Mouse (Mus musculus) bone marrow, adult 2 months (tissue): ENCODE measurements around the gene Smok2a.
"Not testable (repeated sequence)": the region's sequence is repeated elsewhere in the genome, so short reads cannot be mapped to it uniquely, and the experiment has no call there.

Experiments
- CTCF ChIP-seq: fragments of 200-500 bp; IDR thresholded peaks from 2 replicates; pipeline ENCODE4 v1.5.1; 2011; ENCODE audit warnings: low read length, control low read depth; ENCODE audit not compliant: control insufficient read depth, insufficient read depth
- POLR2A ChIP-seq: fragments of 200-500 bp; IDR thresholded peaks from 2 replicates; pipeline ENCODE4 v1.6.1; 2011; ENCODE audit warnings: low read depth, mild to moderate bottlenecking, control low read depth, low read length, borderline replicate concordance; ENCODE audit not compliant: control insufficient read depth

DNA sequence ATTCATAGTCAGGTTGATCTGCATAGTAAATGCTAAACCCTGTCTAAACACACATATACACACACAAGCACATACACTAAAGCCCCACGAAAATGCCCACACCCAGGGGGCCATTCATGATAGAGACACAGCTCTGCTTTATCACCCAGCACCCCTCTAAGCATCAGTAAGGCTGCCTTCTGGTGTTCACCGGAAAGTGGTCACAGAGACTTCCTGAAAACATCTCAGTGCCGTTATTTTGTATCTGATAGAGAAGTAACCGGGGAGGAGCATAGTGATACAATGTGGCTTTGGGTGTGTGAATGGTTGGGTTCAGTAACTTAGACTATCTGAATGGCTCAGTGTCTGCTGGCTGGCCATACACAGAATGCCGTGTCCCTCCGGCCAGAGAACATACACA lies 47.4 kb upstream of the Smok2a start:
- TF ChIP-seq CTCF, POLR2A: not testable (repeated sequence)
